Mouse (Mus musculus) lung, postnatal 10 days (tissue): ENCODE results near the gene Nek11.

ENCODE experiments used
- DNase-seq: peaks from one replicate; pipeline ENCODE4 v3.0.0; 2021

Gene Nek11

DNA sequence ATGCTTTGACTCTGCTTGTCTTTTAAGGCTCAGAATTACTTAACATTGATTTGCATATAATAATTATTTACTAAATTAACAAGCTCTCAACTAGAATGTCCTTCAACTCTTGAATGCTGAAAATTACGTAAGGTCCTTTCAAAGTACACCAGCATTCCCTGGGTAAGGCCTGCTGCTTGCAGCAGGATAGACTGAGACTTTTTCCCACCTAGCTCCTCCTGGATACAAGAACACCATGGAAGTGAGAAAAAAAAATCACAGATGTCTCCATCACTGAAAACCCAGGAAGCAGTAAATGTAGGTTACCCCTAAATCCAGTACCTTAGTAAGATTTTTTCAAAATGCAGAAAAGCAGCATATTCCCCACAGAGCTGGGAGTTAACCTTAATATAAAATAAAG is 82.6 kb downstream of the Nek11 start:
- DNase-seq: no peak

DNA sequence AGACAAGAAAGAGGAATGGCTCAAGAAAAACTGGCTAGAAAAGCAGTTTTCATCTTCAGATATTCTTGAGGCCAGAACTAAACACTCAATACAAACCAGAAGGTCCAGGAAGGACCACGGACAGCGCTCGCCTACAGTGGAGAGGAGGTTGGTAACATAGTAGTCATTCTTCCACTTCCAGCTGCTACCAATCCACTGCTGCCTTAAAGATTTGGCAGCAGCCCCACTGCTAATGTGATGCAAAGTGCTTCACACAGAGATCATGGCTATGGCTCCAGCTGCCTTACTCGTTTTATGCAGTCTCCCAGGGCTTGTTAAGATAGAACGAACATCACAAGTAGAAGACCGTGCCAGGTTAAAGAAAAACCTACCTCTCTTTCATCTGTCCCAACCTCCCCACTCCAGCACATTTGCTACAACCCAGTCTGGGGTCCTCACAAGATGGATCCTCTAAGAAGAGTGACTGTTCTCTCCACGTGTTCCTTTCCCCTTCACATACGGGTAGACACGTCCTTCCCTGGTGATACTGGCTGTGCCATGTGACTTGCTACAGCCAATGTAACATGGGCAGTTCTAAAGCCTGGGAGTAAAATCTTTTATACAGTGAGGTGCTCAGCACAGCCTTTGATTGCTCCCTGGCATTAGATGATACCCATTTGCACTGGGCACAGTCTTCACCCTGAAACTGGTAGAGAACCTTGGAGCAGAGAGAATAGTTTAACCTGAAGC is 85.6 kb downstream of the Nek11 start:
- peak; percentile 74 for DNase-seq

DNA sequence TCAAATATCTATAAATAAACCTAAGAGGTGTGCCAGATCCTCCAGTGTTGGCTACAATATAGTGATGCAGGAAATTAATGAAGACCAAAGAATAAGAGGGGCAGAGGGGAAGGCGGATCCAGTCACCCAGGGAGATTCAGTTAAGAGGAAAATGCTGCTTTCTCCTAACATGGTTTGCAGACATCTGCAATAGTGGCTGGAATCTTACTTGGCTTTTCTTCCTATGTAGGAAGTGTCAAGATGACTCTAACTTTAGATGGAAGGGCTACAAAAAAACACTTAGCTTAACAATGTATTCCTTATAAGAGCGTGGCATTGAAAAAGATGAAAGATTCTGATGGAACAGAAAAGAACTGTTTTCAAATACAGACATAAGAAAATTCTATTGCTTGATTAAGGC is 89.3 kb downstream of the Nek11 start:
- DNase-seq: no peak

DNA sequence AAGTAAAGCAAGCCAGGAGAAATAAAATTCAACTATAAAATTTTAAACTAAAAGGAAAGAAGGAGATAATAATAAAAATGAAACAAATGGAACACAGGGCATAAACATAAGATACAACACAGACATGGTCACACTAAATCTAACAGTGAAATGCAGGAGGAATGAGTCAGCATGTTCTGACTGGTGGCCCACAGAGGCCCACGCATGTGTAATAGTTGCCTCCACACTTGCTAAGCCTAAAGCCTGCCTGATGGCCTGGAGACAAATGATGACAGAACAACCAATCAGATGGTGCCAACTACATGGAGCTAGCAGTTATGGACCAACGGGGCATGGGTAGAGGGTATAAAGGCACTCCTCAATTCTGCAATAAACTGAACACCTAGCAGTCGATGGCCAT is 93.1 kb downstream of the Nek11 start:
- no peak for DNase-seq

- no peak for DNase-seq
Measured at GRCm38 (mm10) chr9:105301396-105301795, 93.9 kb downstream of the Nek11 start.

GRCm38 (mm10) chr9:105300738-105301325 is 94.5 kb downstream of the Nek11 start:
- DNase-seq: no peak

- no peak for DNase-seq
Measured at GRCm38 (mm10) chr9:105284670-105285069, 110.7 kb downstream of the Nek11 start.

DNA sequence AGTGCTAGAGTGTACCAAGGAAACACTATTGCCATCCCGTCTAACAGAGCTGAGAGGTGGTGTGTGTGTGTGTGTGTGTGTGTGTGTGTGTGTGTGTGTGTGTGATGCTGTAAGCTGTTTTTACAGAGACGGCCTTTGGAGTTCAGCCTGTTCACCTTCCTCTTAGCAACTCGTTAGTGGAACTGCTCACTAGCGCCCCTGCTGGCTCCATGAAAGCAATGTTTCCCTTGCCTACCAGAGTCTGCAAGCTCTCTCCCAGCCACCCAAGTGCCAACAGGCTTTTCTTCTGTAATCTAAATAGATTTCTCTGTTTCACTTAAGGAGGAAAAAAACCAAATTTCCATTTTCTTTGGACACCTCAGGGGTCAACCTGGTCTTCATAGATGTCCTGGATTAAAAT is 112.6 kb downstream of the Nek11 start:
- DNase-seq: peak; percentile 4

DNA sequence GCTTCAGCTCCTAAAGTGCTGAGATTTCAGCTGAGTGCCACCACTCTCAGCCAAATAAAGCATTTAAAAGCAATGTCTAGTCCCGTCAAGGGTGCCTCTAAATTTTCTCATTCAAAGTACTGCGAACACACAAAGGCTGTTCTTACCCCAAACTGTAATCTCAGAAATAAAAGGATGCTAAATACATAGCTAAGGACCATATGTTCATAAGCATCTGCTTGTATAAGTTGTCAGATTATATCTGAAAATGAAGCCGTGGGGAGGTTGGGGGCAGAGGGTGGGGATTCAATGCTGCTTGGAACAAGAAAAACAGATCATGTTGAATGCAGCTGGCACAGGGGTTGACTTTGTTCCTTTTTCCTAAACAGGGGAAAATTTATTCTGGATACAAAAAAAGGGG is 120.4 kb downstream of the Nek11 start:
- no peak for DNase-seq

GRCm38 (mm10) chr9:105274286-105274685 is 121.0 kb downstream of the Nek11 start:
- no peak for DNase-seq

DNA sequence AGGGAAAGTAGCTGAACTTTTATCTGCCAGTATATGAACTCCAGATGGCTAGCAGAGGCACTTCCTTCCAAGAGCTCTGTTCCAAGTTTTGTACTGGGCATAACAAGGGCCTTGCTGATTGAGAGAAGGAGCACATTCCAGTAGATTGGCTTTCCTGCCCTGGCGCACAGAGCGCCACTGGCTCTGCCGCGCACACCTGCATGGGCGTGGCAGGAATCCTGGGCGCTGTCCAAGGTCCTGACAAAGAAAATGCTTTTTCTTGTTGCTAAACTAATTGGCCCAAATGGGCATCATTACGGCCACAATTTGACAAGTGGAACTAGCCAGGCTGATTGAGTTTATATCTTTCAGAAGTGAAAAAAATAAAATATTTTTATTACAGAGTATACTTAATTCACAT is 123.1 kb downstream of the Nek11 start:
- peak; percentile 8 for DNase-seq

DNA sequence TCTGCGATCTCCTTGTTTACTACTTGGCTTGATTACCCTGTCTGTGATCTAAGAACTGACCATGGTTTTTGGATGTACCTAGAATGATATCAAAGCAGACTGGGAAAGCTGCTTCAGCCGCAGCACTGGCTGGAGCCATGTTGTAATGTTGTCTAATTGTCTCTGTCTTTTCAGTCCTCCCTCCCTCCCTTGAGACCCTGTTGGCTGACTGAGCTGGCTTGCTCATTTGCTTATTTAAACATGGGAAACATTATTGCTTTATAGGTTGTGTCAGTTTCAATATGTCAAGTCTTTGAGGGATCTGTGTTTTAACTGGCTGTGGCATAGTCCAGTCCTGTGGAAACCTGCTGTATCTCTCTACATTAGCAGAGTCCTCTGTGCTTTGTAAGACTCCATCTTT is 132.2 kb downstream of the Nek11 start:
- no peak for DNase-seq

DNA sequence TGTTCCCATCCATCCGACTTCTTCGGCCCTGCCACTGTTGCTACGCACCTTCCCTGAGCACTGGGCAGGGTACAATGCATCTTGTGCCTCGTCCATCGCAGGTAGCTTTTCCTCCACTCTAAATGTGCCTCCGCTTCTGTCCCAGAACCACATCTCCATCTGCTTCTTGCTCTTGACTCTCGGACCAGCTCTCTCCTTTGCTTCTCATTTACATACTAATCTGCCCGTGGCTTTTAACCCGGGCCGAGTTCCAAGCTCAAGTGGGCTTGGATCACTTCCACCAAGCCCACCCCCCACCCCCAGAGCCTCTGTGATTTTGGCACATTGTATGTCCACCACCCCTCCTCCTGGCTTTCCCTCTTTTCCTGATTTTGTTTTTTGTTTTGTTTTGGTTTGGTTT is 137.7 kb downstream of the Nek11 start:
- no peak for DNase-seq

DNA sequence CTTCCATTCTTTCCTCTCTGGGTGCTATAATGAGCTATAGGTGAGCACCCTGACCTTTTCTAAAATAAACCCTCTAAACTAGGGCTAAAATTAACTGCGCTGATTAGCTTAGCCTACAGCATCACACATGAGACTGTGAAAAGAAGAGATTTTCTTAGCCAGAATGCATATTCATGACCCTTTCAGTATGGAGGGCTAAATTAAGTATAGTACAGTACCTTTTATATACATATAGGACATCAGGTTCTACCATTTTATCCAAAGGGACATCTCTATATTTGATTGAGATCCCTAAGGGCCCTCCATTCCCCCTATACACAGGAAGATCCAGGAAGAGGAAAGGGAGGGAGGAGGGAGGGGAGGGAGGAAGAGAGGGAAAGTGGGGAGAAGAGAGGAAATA is 141.2 kb downstream of the Nek11 start:
- no peak for DNase-seq

GRCm38 (mm10) chr9:105252349-105253041 is 142.8 kb downstream of the Nek11 start:
- DNase-seq: no peak

DNA sequence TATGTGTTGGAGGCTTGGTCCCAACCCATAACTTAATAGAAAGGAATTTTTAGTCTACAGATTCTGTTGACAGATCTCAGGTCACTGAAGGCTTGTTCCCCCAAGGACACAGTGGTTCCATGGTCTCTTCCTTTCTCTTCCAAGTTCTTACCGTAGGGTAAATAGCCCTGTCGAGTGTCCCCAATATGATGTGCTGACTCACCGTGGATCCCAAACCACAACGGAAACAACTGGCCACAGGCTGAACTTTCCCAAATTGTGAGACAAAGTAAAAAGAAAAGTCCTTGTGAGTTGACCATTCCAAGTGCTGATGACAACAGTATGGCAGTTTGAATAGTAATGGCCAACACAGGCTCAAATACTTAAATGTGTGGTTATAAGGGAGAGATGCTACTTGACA is 144.1 kb downstream of the Nek11 start:
- DNase-seq: no peak

GRCm38 (mm10) chr9:105244024-105244423 is 151.3 kb downstream of the Nek11 start:
- DNase-seq: peak; percentile 24

GRCm38 (mm10) chr9:105214434-105214833 is 180.9 kb downstream of the Nek11 start:
- DNase-seq: no peak

- no peak for DNase-seq
Measured at GRCm38 (mm10) chr9:105200305-105200704, 195.0 kb downstream of the Nek11 start.

- DNase-seq: no peak
Measured at GRCm38 (mm10) chr9:105186725-105187124, 208.6 kb downstream of the Nek11 start.

- DNase-seq: no peak
Measured at GRCm38 (mm10) chr9:105182392-105182791, 212.9 kb downstream of the Nek11 start.

DNA sequence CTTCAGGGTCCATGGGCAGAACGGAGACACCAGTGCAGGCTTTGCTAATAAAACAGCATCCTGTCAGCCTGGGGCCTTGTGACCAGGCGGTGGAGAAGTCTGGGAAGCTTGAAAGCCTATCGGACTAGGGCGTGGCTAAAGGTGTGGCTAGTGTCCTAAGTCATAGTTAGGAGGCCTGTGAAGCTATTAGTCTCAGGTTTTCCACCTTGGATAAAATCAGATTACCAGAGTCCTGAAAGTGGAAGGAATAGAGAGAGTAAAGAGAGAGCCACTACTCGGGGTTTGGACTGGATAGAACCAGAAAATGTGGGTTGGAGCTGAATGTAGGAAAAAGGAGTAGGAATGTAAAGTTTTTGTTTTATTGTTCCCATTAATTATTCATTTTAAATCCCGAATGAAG is 250.3 kb downstream of the Nek11 start, which contains the start of gene 1700080E11Rik:
1700080E11Rik (minus strand) TSS at position 101 of the 400 bp plus-strand sequence.
- no peak for DNase-seq

DNA sequence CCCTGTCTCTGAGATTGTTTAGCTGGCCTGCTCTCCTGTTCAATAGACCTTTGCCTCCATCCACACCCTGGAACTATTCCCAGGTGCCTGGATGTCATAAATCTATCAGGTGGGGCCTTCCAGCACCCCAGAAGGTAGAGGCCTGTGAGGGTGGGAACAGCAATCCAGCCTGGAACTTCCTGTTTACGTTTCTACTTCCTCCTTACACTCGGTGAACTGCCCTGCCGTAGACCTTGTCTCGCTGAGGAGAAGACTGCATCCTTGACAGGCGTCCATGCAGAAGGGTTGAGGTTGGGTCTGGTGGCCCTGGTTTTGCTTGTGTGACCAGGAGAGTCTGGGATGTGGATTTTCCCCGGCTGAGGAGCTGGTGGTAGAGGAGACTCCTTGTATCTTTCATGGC is 256.1 kb downstream of the Nek11 start:
- DNase-seq: no peak

DNA sequence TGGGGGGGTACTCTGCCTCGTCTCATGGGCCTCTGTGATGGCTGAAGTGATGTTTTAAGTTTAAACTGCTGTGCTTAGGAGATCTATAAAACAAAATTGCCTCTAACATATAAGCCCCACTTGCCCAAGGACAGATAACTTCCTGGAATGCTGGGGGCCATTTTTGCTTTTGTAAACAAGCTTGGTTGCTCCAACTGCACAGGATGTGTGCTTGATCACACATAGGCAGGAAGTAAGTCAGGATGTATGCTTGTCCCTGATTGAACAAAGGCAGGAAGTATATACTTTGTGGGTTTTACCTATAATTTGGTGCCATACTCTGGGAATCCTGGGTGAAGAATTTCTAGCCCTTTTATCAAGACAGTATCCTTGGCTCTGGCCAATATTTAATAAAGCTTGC is 258.9 kb downstream of the Nek11 start:
- peak; percentile 20 for DNase-seq
